In the genomic region with DNA sequence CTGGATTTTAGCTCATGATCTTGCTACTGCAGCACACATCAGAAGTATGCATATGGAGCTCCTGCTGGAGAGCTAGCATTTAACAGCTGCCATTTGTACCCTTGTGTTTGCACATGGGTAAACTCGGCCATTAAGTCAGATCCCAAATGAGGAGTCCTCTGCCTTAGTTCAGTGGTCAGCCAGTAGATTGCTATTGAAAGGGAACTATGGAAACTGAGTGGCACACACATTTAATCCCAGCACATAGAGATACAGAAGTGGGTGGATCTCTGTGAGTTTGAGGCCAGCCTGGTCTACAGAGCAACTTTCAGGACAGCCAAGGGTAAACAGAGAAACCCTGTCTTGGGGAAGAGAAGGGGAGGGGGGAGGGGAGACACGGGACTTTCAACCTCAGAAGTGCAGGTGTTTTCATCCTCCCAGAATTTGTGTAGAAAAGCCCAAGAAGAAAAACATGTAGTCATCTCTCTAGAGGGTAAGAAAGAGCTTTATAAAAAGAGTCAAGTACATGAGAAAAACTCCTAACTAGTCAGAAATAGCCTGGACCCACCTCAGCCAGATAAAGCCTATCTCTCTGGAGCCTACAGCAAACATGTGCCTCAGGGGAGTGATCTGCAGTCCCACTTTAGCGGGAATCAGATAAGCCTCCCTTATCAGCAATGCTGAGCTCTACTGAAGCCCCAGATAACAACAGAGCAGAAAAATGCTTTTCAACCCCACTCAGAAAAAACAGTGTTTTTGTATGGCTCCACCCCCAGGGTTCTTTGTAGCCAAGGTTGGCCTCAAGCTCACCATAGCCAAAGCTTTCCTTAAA, we compare ENCODE assay signal across 11 mouse cellular contexts. TPM values are rescaled to one million over a fixed set of nuclear protein-coding genes. Genes with fewer than 3 reads are reported as not detected.
A peak's percentile ranks its signal among the peaks of the same experiment; 100 is the strongest.
DNase-seq lines count a peak whose midpoint lies in the region; ATAC-seq and TF ChIP-seq lines count a peak whose summit lies in the region.
"Had no signal": no experiment of that assay in that cellular context is flagged by ENCODE, and none has a peak within 500 bp of the region (broad histone marks: within the 10 kb centered on the region; RNA-seq: fewer than 3 reads in every experiment).

No protein-coding gene starts in this region.

- intact Hi-C loops in gastrocnemius, adult 2 months (cut with DNase I): no loop called here

- H3K4me1 ChIP-seq in thymus, adult 2 months (replicated peaks; ENCODE audit: control insufficient read depth, insufficient read depth, low read length): peaks cover 43% of the 10 kb centered on the region
- H3K4me1 ChIP-seq in forebrain, embryonic 15.5 days: no peaks in the 10 kb centered on the region

- no peaks in the 10 kb centered on the region for H3K36me3 ChIP-seq in thymus, adult 2 months (ENCODE audit: control insufficient read depth, insufficient read depth, low read length)
- peaks cover 13% of the 10 kb centered on the region; the same call in 1 of the 2 replicates for H3K36me3 ChIP-seq in macrophage (ENCODE audit: inconsistent target)
- H3K36me3 ChIP-seq in forebrain, embryonic 15.5 days: peaks cover 33% of the 10 kb centered on the region

- peak; percentile 46 for DNase-seq in thymus, adult 2 months
- DNase-seq in thymus, adult 18-20 months: no peak
- no peak for DNase-seq in natural killer cell, adult 2 months (ENCODE audit: low spot score in 2 of 2)
- DNase-seq in gastrocnemius, adult 2 months: no peak
- DNase-seq: cerebellum, adult 11-12 months; gastrocnemius, postnatal 14 days had no signal

- peak overlapping the region; percentile 100 for H3K27ac ChIP-seq in thymus, adult 2 months (ENCODE audit: control insufficient read depth, insufficient read depth, low read length)
- H3K27ac ChIP-seq in macrophage: peak overlapping the region; percentile 43
- no peak overlapping the region for H3K27ac ChIP-seq in gastrocnemius, adult 2 months
- H3K27ac ChIP-seq in forebrain, embryonic 15.5 days (replicated peaks): no peak overlapping the region
- H3K27ac ChIP-seq: layer of hippocampus, adult 2 months; limb, embryonic 13.5 days had no signal

- TF ChIP-seq POLR2A in thymus, adult 2 months (IDR thresholded peaks at IDR 0.05; ENCODE audit: control insufficient read depth, extremely low read depth, insufficient read depth, low read length, poor library complexity): no peak

- no peak overlapping the region for H3K4me2 ChIP-seq in forebrain, embryonic 15.5 days (replicated peaks)
- H3K4me2 ChIP-seq: limb, embryonic 13.5 days had no signal

- no peaks in the 10 kb centered on the region for H3K27me3 ChIP-seq in thymus, adult 2 months (ENCODE audit: control insufficient read depth, insufficient read depth, low read length)
- no peaks in the 10 kb centered on the region for H3K27me3 ChIP-seq in forebrain, embryonic 15.5 days
- H3K27me3 ChIP-seq: limb, embryonic 13.5 days had no signal

- WGBS in thymus, adult 2 months: 19% methylated on average over 3 of the region's 3 CpGs
- WGBS in macrophage (ENCODE audit: missing documents): 60% methylated on average over 3 of the region's 3 CpGs
- WGBS in forebrain, embryonic 15.5 days: 80% methylated on average over 3 of the region's 3 CpGs

- H3K79me2 ChIP-seq in macrophage (ENCODE audit: inconsistent target): no peaks in the 10 kb centered on the region

- H3K9ac ChIP-seq in forebrain, embryonic 15.5 days (replicated peaks): no peak overlapping the region

- no peak overlapping the region for H3K4me3 ChIP-seq in thymus, adult 2 months (ENCODE audit: control insufficient read depth, insufficient read depth, low read length)
- H3K4me3 ChIP-seq in macrophage (ENCODE audit: inconsistent target): no peak overlapping the region
- no peak overlapping the region for H3K4me3 ChIP-seq in gastrocnemius, adult 2 months
- H3K4me3 ChIP-seq in forebrain, embryonic 15.5 days: no peak overlapping the region
- H3K4me3 ChIP-seq: layer of hippocampus, adult 2 months; limb, embryonic 13.5 days had no signal

- ATAC-seq in granulocyte monocyte progenitor cell, adult 5-6 weeks (replicated peaks; ENCODE audit: poor library complexity, severe bottlenecking): peak; percentile 17; the same call in 1 of the 2 replicates
- ATAC-seq in forebrain, embryonic 15.5 days (replicated peaks): no peak

- no peaks in the 10 kb centered on the region for H3K9me3 ChIP-seq in forebrain, embryonic 15.5 days
- H3K9me3 ChIP-seq: limb, embryonic 13.5 days had no signal

- no peak for TF ChIP-seq CTCF in thymus, adult 2 months (IDR thresholded peaks at IDR 0.05; ENCODE audit: borderline replicate concordance, control insufficient read depth, extremely low read depth, insufficient read depth, low read length, poor library complexity)
- TF ChIP-seq CTCF in gastrocnemius, adult 2 months (IDR thresholded peaks at IDR 0.05): no peak

RNA-seq across cellular contexts. Expression of a gene that starts 18.7 kb away (rescaled TPM):
- 30.2 and 30.8 TPM in 2 replicates for polyA plus RNA-seq in thymus, adult 2 months (2012; rRNA removed)
- total RNA-seq in granulocyte monocyte progenitor cell, adult 5-6 weeks (2014; fragmentation: Nextera tagmentation): 17.6 and 20.3 TPM in 2 replicates
- total RNA-seq in granulocyte monocyte progenitor cell, adult 5-6 weeks (2017): 16.0 and 19.1 TPM in 2 replicates
- total RNA-seq in macrophage (2018; cell fraction: chromatin; rRNA removed): 100 to 1,000 TPM in 10 of 26 experiments, 10 to 100 TPM in 16; 60.8 to 135 (median 92.8) TPM
- 10 to 100 TPM; 13.1 to 32.3 (median 19.1) TPM for total RNA-seq in macrophage (2018; cell fraction: cytosol; rRNA removed)
- total RNA-seq in macrophage (2018; cell fraction: nucleus; rRNA removed): 100 to 1,000 TPM in 1 of 26 experiments, 10 to 100 TPM in 25; 46.0 to 110 (median 70.7) TPM
- 10.7 to 19.5 TPM (median 16.7 TPM) in 3 replicates for polyA plus RNA-seq in macrophage (2018)
- 10 to 100 TPM in 1 of 2 experiments, 1 to 10 TPM in 1; 7.6 to 13.2 TPM for total RNA-seq in gastrocnemius, adult 2 months (2021)
- polyA plus RNA-seq in forebrain, embryonic 15.5 days (2015; fragmentation: Nextera tagmentation; extraction: Ambion mirVana): 5.7 and 6.6 TPM in 2 replicates

RNA-seq across cellular contexts. Expression of a gene that starts 18.8 kb away (rescaled TPM):
- 29.3 and 34.4 TPM in 2 replicates for polyA plus RNA-seq in thymus, adult 2 months (2012; rRNA removed)
- total RNA-seq in granulocyte monocyte progenitor cell, adult 5-6 weeks (2014; fragmentation: Nextera tagmentation): 45.0 and 46.6 TPM in 2 replicates
- total RNA-seq in granulocyte monocyte progenitor cell, adult 5-6 weeks (2017): 5.4 and 7.2 TPM in 2 replicates
- 100 to 1,000 TPM in 9 of 26 experiments, 10 to 100 TPM in 17; 29.9 to 167 (median 78.6) TPM for total RNA-seq in macrophage (2018; cell fraction: chromatin; rRNA removed)
- total RNA-seq in macrophage (2018; cell fraction: cytosol; rRNA removed): 100 to 1,000 TPM in 5 of 26 experiments, 10 to 100 TPM in 21; 40.4 to 182 (median 83.3) TPM
- total RNA-seq in macrophage (2018; cell fraction: nucleus; rRNA removed): 100 to 1,000 TPM in 17 of 26 experiments, 10 to 100 TPM in 9; 53.5 to 249 (median 123) TPM
- 26.7 to 29.5 TPM (median 28.6 TPM) in 3 replicates for polyA plus RNA-seq in macrophage (2018)
- 1 to 10 TPM; 2.5 to 2.8 TPM for total RNA-seq in gastrocnemius, adult 2 months (2021)
- polyA plus RNA-seq in forebrain, embryonic 15.5 days (2015; fragmentation: Nextera tagmentation; extraction: Ambion mirVana): 6.8 and 7.7 TPM in 2 replicates

RNA-seq across cellular contexts. Expression of a gene that starts 31.1 kb away (rescaled TPM):
- 13.0 and 15.7 TPM in 2 replicates for polyA plus RNA-seq in thymus, adult 2 months (2012; rRNA removed)
- total RNA-seq in granulocyte monocyte progenitor cell, adult 5-6 weeks (2014; fragmentation: Nextera tagmentation): 6.9 and 7.7 TPM in 2 replicates
- 9.1 and 11.3 TPM in 2 replicates for total RNA-seq in granulocyte monocyte progenitor cell, adult 5-6 weeks (2017)
- 10 to 100 TPM; 10.8 to 64.8 (median 42.6) TPM for total RNA-seq in macrophage (2018; cell fraction: chromatin; rRNA removed)
- total RNA-seq in macrophage (2018; cell fraction: cytosol; rRNA removed): 10 to 100 TPM; 23.8 to 62.1 (median 37.7) TPM
- 10 to 100 TPM; 15.8 to 88.5 (median 44.9) TPM for total RNA-seq in macrophage (2018; cell fraction: nucleus; rRNA removed)
- 28.0 to 32.8 TPM (median 28.4 TPM) in 3 replicates for polyA plus RNA-seq in macrophage (2018)
- 1 to 10 TPM; 3.6 to 4.3 TPM for total RNA-seq in gastrocnemius, adult 2 months (2021)
- polyA plus RNA-seq in forebrain, embryonic 15.5 days (2015; fragmentation: Nextera tagmentation; extraction: Ambion mirVana): 18.7 and 19.0 TPM in 2 replicates

RNA-seq across cellular contexts. Expression of a gene that starts 34.8 kb away (rescaled TPM):
- 44.6 and 45.4 TPM in 2 replicates for polyA plus RNA-seq in thymus, adult 2 months (2012; rRNA removed)
- 12.1 and 16.7 TPM in 2 replicates for total RNA-seq in granulocyte monocyte progenitor cell, adult 5-6 weeks (2014; fragmentation: Nextera tagmentation)
- total RNA-seq in granulocyte monocyte progenitor cell, adult 5-6 weeks (2017): 6.1 and 6.2 TPM in 2 replicates
- 1 to 10 TPM; 2.0 to 8.6 (median 4.8) TPM for total RNA-seq in macrophage (2018; cell fraction: chromatin; rRNA removed)
- total RNA-seq in macrophage (2018; cell fraction: cytosol; rRNA removed): 1 to 10 TPM; 3.9 to 7.4 (median 5.7) TPM
- total RNA-seq in macrophage (2018; cell fraction: nucleus; rRNA removed): 10 to 100 TPM in 5 of 26 experiments, 1 to 10 TPM in 21; 3.1 to 13.7 (median 7.6) TPM
- polyA plus RNA-seq in macrophage (2018): 3.4 to 5.4 TPM (median 4.4 TPM) in 3 replicates
- total RNA-seq in gastrocnemius, adult 2 months (2021): under 1 TPM; 0.38 to 0.59 TPM
- polyA plus RNA-seq in forebrain, embryonic 15.5 days (2015; fragmentation: Nextera tagmentation; extraction: Ambion mirVana): 29.4 and 33.1 TPM in 2 replicates

Comparison
In these comparisons a context has a peak if more than half of its experiments do, and no peak if none do; other contexts are left out.
1. H3K27ac ChIP-seq: peak in thymus, adult 2 months (single experiment) and macrophage (single experiment); none in gastrocnemius, adult 2 months (single experiment) and forebrain, embryonic 15.5 days (single experiment).